Mouse (Mus musculus) colon, adult 2 months (tissue): ENCODE measurements around the gene BC024978. TPM values are rescaled to one million over a fixed set of nuclear protein-coding genes. Genes with fewer than 3 reads are reported as not detected.

Experiments
- polyA plus RNA-seq: library from polyadenylated mRNA; depleted of rRNA; stranded (reverse); fragments of >200 nt; gene quantifications from 2 replicates; pipeline ENCODE4 v1.2.3, GENCODE M21; 2012; rRNA removed

Gene BC024978
- 12.1 and 14.1 TPM in 2 replicates for polyA plus RNA-seq

DNA sequence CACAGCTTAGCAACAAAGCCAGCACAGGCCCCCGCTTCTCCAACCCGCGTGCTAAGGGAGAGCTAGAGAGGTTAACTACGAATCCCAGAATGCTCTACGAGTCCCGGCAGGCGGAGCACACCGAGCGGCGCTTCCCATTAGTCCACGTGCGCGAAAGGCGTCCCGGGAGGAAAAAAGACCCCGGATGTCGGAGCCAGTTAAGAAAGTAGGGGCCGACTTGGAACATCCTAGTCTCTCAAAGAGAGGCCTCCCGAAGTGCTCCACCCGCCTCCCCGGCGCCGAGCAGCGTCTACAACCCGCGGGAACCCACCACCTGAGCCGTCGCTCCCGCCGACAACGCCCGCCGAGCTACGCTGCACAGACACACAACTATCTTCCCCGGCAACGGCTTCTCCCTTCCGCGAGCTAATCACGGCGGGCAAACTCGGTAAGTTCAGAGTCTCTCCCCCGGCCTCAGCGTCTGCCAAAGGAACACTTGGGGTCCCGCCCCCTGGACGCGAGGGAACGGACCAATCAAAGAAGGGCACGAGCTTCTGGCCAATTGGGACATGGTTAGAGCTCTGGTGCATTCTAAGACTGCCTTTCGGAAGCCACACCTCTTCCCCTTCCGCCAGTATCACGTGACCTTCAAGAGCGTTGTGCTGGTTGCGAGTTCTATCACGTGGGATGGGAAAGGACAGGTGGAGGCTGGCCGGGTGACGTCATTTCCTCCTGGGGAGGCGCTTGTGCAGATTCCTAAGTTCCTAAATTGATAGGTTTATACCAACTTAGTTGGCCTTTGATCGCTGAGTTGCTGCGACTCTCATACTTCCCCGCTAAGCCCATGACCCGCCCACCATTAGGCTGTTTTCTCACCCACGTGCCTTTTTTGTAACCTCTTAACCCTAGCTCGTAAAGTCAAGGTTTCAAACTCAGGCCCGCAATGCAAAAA is at the start of gene BC024978, which contains the start of gene Snrpa:
Gene BC024978, plus strand, starts transcription at position 101 of the 931 bp plus-strand sequence.
Gene Snrpa, minus strand, starts transcription at position 591 of the 931 bp plus-strand sequence.

GRCm38 (mm10) chr7:27153205-27153764 is 42.3 kb upstream of the BC024978 start, which contains the start of gene Cyp2t4:
Gene Cyp2t4, plus strand, starts transcription at chr7:27153714.

DNA sequence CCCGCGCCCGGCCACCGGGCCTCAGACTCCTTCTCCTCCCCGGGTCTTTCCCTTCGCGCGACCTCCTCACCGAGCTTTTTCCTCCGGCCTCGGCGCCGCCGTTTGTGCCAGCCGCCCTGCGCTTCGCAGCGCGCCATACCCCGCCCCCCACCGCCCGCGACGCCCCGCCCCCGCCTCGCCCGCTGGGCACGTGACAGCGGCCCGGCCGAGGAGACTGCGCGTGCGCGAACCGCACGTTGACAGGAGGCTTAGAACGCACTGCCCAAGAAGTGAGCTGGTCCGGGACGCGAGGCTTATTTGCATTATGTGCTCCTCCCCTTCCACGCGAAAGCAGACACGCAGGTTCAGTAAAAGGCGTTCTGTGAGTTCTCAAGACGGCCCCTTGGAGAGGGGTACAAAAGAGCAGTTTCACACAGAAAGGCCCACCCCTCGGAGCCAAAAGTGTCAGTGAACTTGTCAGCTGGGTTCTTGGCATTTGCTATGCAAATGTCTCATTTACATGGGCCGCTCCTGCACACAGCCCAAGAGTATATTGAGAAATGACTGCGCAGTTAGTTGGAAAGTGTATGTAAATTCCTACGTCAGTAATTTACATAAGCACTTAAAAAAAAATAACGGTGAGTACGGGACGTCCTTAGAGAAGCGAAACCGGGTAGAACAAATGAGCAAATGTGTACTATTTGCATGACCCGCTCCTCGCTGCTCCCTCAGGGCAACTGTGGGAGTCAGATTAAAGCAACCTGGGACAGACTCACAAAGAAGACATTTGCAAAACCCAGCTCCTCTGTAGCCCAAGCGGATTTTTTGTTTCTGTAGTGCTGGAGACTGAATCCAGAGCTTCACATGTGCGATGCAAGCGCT is 28.7 kb upstream of the BC024978 start, which contains the start of gene Egln2:
Gene Egln2, minus strand, starts transcription at position 189 of the 861 bp plus-strand sequence.

DNA sequence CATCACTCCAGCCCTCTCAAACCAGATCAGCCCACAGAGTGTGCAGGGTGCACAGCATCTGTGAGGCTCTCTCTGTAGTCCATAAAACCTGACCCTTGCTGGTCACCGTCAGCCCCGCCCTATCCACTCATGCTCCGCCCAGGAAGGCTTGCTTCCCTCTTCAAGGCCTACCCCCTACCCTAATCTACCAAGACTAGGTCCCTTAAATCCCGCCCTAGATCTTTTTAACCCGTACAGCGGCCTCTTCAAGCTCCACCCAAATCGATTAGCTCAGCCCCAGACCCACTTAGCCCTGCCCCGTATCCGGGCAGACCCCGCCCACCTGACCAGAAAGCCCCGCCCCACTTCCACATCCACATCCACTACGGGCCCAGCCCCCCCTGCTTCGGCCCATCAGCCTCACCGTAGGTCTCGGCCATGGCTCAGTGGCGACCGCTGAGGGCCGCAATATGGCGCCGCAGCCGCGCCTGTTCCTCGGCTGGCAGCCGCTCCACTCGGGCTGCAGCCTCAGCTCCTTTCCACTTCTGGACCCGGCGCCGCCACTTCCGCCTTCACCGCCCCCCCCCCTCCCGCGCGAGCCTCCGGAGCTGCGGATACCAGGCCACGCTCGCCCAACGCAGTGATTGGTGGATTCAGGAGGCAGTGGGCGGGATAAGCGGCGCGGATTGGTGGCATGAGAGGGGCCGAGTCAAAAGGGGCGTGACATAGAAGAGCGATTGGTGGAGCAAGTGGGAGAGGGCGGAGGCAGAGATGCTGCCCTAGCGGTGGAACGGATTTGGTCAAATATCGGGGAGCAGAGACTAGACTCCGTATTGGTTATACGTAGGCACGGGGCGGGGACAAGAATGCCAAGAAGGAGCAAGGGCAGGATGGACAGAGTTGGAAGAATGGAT is 17.0 kb upstream of the BC024978 start, which contains the start of gene Rab4b:
Gene Rab4b, minus strand, starts transcription at position 573 of the 893 bp plus-strand sequence.

DNA sequence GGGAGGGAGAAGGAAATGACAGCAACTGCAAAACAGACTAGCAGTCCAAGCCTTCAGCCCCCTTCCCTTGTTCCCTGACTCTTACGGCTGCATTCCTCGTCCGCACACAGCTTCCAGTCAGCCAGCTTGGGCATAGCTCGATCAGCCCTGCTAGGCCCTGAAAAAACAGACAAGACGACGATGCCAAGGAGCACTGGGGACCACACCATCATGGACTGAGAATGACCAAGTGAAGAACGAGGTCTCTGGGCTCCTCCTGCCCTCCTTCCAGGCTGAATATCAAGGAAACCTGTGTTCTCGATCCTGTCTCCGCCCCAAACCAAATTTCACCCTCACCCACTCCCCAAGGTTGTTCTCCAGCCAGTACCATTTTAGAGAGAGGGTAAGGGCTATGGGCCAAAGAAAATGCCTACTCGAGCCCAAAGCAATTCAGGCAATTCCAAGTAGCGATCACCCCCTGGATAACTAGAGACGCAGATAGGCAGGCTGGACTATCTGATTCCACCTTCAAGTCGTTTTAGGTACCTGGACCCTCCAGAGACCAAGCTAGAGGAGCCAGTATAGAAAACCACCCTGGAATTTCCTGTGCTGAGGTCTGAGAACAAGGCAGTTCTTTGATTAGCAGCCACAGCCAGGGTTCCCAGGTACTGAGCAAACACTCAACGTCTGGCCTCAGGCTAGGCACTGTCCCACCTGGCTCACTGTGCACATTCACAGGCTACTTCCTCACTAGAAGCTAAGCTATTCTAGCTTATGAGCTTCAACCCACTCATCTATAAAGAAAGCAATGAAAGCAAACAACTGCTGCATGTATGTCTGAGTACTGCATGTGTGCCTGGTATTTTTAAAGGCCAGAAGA is 14.5 kb upstream of the BC024978 start, which contains the start of the genes Gm21983 and Mia:
Gene Gm21983, minus strand, starts transcription at position 250 of the 859 bp plus-strand sequence.
Gene Mia, minus strand, starts transcription at position 321 of the 859 bp plus-strand sequence.

DNA sequence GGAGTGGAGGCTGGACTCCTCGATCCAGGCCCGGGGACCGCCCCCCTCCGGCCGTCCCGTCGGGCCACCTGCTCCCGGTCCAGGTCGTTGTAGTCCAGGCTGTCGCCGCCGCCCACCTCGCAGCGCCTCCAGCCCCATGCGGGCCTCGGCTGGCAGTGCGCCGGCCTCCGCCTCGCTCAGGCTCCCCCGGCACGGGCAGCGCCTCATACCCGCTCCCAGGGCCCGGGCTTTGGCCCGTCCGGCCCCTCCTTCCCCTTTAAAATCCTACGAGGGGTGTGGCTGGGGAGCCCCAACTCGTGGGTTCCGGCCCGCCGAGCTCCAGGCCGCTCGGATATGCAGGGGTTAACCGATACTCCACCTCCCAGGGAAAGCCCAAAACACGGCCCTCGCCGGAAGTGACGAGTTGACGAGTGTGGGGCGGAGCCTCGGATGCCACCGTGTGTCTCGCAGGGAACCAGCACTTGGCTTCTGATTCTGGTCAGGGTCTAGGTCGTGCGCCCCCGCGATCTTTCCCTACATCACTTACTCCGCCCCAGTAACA is 32.8 kb downstream of the BC024978 start, which contains the start of gene Itpkc:
Gene Itpkc, minus strand, starts transcription at position 381 of the 541 bp plus-strand sequence.

DNA sequence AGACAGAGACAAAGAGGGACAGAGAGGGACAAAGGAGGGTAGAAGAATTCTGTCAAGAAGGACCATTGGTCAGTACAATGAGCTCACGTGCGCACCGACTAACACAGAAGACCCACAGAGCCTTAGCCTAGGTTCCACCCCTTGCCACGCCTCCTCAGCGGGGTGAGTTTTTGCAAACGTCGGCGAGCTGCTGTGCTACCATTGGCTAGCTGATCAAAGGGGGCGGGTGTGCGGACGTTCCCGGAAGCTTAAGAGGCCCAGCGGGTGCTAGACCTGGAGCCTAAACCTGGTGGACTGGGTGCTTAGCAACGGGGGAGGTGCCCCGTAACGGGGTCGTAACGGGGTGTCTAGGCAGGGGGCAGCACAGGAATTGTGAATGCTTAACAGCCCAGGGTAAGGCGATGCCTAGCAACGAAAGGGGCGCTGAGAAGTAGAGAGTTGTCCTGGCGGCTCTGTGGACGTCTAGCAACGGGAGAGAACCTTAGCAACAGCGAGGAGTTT is 37.2 kb downstream of the BC024978 start, which contains the start of gene Coq8b:
Gene Coq8b, plus strand, starts transcription at position 243 of the 501 bp plus-strand sequence.

DNA sequence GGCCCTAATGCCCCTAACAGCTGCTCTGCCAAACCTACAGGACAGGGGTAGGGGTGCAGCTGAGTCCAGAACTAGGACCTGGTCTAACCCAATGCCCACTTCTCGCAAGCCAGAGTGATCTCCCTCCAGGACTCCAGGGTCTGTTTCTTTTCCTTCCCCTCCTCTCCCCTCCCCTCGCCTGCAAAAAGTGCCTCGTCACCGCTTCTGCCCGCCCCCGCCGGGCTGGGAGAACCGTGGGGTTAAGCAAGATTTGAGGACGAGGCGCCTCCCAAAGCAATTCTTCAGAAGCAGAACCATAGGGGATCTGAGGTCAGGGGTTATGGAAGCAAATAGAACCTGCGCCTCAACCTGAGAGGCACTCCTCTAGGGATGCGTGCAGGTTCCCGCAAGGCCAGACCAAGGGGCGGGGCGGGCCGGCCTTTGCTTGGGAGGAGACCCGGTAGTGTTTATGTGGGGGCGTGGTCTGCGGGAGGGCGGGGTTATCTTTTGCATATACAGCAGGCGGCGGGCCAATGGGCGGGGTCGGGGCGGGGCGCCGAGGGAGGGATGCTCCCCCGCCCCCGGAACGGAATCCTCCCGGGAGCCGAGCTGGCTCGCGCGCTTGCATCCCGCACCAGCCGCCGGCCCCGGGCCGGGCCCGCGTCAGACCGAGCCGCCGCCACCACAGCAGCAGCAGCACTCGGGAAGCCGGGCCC is 62.8 kb downstream of the BC024978 start, which contains the start of gene Numbl:
Gene Numbl, plus strand, starts transcription at position 229 of the 695 bp plus-strand sequence.

Other genes starting within 250 kb of the BC024978 start
- not detected in 2 replicates for gene Cyp2a12, start 166.7 kb upstream of the BC024978 start, polyA plus RNA-seq
- gene Cyp2f2, start 75.9 kb upstream of the BC024978 start, polyA plus RNA-seq: 32.1 and 42.8 TPM in 2 replicates
- gene Cyp2t4, start 42.1 kb upstream of the BC024978 start, polyA plus RNA-seq: not detected in 2 replicates
- gene Egln2, start 29.0 kb upstream of the BC024978 start, polyA plus RNA-seq: 114 and 122 TPM in 2 replicates
- 75.7 and 89.8 TPM in 2 replicates for gene Rab4b, start 16.9 kb upstream of the BC024978 start, polyA plus RNA-seq
- gene Gm21983, start 14.7 kb upstream of the BC024978 start, polyA plus RNA-seq: not detected in 2 replicates
- 13.2 and 15.1 TPM in 2 replicates for gene Mia, start 14.6 kb upstream of the BC024978 start, polyA plus RNA-seq
- gene Snrpa, start 490 bp downstream of the BC024978 start, polyA plus RNA-seq: 143 and 174 TPM in 2 replicates
- gene Itpkc, start 32.9 kb downstream of the BC024978 start, polyA plus RNA-seq: 30.0 and 32.5 TPM in 2 replicates
- 45.7 and 55.4 TPM in 2 replicates for gene Coq8b, start 37.2 kb downstream of the BC024978 start, polyA plus RNA-seq
- 24.9 and 26.6 TPM in 2 replicates for gene Numbl, start 62.7 kb downstream of the BC024978 start, polyA plus RNA-seq
- gene Ltbp4, start 141.9 kb downstream of the BC024978 start, polyA plus RNA-seq: 310 and 356 TPM in 2 replicates
- gene Shkbp1, start 160.2 kb downstream of the BC024978 start, polyA plus RNA-seq: 107 and 150 TPM in 2 replicates
- not detected in 2 replicates for gene Gm20479, start 161.6 kb downstream of the BC024978 start, polyA plus RNA-seq